Mouse (Mus musculus): ENCODE data around the gene Astn2.

Astn2 gene

DNA sequence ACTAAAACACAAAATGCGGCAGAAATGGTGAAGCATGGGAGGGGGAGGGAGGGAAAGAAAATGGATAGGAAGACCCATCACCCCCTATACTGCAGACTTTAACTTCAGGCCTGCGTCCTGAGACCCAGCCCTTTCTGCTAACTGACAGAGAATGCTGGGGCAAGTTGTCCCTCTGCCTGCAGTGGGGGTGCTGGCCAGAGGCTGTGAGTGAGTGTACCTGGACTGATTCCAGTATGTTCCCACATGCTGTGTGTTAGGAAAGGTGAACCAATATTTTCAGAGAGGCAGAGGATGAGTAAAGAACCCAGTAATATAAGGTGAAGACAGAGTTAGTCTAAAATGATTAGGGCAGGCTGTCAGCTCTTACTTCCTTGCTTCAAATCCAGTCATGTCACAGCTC lies 561.2 kb downstream of the Astn2 start:
- DNase-seq (ENCODE audit: low spot score in 2 of 2) = no peak

DNA sequence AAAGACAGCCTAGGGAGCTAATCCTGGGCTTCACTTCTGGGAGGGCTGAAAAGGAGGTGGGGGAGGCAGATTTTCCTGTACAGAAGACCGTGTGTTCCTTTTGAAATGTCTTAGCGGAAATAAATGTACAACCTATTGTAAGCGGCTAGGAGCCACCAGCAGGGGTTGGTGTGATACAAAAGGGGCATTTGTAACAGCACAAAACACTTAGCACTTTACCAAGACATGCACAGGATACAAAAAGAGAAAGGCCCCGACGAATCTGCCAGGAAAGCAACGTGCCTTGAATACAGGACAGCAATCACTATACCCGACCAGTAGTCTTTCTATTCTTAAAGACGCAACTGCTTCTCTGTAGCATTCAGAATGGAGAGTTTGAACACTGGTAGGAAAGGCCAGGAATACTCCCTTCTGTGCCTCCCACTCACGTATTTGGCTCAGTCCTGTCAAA lies 564.8 kb downstream of the Astn2 start:
- no peak for DNase-seq (ENCODE audit: low spot score in 2 of 2)

DNA sequence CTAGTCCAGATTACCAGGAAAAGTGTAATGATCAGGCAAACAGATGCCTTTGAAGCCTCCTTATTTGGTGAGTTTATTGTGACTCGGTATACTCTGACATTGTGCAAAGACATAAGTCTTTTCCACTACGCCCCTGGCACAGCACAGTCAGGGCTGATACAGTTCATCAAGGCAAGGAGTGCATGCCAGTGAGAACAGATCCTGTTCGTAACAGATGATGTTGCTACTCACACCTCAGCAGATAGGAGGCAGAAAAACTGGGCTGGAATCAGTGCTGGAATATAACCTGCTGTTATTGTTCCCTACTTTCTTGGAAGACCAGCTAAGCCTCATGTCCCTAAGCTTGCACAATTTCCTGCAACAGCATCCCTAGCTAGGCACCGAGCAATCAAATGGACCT lies 565.6 kb downstream of the Astn2 start:
- no peak for DNase-seq (ENCODE audit: low spot score in 2 of 2)

DNA sequence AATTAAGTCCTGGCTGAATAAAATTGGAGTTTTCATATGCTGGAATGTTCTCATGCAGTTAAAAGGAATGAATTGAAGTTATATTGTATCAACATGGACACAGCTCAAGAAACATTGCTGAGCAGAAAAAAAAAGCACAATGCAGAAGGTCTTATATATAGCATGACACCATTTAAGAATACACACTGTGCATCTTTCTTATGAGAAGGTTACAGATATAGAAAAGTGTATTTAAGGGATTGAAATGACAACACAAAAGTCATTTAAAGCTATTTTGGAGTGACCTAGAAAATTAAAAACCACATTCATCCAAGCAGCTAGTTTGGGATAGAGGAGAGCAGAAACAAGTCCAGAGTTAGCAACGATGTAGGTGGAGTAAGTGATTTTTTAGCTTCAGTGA lies 571.4 kb downstream of the Astn2 start:
- DNase-seq (ENCODE audit: low spot score in 2 of 2) = no peak

DNA sequence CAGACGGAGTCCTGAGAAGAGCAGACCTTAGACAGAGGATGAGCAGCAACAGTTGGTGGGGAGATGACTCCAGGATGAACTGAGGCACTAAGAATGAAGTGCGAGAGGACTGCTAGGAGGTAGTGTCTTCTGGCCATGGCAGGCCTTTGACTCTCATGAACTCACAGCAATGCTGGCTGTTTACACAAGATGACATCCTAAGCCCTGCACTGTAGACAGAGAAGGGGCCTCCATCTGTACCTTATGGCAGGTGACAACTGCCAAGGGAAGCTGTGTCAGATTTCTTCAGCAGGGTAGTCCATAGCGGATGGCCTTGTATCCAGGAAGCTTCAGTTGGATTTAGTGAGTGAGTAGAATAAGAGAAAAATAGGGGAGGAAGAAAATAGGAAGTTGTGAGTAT lies 572.5 kb downstream of the Astn2 start:
- no peak for DNase-seq (ENCODE audit: low spot score in 2 of 2)

DNA sequence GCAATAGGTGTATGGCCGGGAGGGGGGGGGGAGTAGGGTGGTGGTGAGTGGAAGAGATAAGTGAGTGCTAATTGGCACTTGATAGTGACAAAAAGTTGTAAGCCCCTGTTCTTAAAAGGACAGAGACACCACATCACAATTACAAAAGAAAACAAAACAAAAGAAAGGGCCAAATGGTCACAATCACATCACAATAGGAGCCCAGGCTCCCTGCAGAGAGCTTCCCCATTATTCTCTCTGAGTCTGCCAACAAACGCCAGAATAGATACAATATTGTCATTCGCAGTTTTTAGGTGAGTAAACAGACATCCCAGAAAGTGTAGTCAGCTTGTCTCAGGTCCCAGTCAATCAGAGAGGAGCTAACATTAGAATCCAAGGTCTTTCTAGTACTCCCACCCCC lies 573.9 kb downstream of the Astn2 start:
- no peak for DNase-seq (ENCODE audit: low spot score in 2 of 2)

DNA sequence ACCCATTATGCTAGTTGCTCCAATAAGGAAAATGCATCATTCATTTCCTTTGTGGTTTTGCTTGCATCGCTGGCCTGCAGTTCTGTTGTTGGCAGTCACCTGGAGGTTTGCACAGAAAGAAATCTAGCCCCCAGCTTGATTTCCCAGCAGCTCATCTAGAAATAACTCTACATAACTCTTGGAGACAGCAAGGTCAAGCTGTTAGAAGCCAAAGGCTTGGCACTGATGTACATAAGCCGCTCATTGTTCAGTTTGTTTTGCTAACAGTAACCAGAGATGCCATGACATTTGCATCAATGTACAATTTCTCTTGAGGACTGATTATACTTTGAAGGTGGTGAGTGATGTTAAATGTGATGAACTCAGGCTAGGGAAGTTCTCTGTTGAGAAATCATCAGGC lies 583.3 kb downstream of the Astn2 start:
- DNase-seq (ENCODE audit: low spot score in 2 of 2) = no peak

DNA sequence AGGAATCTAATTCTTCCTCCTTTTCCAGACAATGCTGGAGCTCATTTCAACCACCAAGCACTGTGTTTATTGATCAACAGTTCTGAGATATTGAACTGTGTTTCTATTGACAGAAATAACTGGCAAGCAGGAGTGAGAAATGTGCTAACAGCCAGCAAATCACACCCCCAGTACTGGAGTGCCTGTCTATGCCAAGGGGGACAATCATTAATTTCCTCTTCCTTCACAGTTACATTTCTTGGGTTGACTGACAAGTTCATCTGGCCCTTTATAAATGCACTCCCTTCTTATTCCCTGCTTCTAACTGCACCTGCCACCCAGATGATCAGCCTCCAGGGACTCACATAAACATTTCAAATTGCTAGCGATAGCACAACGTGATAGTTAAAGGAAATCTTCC lies 584.2 kb downstream of the Astn2 start:
- no peak for DNase-seq (ENCODE audit: low spot score in 2 of 2)

DNA sequence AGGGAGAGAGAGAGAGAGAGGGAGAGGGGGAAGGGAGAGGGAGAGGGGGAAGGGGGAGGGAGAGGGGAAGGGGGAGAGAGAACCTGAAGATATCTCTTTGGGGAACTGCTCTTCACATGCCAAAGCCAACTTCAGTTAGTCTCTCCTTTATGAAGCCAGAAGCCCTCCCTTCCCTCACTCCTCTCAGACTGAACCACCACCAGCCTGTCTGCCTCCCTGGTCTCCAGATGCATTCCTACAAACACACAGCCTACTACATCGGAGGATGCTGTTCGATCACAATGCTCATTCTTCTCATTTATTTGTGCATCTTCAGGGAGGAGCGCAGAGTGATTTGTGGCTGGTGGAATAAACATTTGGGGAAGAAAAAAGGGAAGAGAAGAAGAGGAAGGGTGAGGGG lies 584.6 kb downstream of the Astn2 start:
- no peak for DNase-seq (ENCODE audit: low spot score in 2 of 2)

DNA sequence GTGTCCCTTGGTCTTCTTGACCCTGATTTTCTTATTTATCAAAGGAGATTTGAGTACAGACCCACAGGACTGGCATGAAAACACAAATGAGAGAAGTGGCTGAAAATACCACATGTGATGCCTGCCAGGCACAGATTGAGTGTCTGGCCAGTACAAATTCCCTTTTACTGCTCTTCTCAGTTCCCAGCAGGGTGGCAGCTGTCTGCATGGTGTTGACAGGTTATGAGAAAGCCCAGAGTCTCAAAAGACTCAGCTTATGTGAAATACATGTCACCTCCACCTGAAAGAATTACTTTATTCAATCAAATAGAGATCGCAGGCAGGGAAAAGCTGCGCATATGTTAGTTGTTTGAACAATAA lies 590.3 kb downstream of the Astn2 start:
- DNase-seq (ENCODE audit: low spot score in 2 of 2) = no peak

DNA sequence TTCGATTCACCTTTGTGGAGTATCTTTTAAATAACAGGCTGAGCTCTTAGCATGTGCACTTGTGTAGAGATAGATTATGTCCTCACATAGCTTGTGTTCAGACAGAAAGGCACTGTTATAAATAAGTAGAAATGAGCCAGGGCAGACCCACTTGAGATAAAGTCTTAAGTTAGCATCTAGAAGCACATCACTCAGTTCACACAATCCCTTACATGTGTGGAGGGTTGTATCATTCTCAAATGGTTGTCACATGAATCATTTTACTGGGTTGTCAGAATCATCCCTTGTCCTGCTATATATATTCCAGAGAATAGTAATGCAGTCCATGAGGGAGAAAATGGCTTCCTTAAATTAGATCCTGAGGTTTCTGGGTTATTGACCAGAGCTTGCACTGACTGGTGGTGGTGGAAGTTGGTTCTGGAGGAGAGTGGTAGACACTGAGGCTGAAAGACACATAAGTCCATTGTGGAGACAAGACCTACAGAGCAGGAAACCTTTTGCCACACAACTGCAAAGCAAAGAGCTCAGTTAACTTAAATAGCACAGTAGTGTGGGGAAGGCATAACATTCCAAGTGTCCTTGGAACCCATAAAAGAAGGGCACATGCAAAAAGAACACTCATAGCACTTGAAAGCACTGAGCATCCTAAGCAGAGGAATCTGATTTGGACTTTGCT lies 590.8 kb downstream of the Astn2 start:
- DNase-seq (ENCODE audit: low spot score in 2 of 2) = no peak

DNA sequence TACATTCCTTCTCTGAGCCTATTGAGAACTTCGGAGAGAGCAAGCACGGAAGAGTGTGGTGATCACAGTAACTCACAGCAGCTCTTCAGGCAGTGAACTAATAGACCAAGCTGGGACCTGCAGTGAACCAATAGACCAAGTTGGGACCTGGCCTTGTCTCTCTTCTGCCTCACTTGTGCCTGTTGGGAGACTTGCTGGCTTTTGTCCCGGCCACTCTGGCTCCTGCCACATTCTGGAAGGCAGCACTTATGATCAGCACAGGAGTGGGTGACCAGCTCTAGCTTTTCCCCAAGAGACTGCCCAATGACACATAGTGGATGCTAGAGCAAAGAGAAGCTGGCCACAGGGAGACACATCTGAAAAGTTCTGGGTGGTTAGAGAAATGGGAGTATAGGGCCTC lies 597.1 kb downstream of the Astn2 start:
- DNase-seq (ENCODE audit: low spot score in 2 of 2) = no peak

DNA sequence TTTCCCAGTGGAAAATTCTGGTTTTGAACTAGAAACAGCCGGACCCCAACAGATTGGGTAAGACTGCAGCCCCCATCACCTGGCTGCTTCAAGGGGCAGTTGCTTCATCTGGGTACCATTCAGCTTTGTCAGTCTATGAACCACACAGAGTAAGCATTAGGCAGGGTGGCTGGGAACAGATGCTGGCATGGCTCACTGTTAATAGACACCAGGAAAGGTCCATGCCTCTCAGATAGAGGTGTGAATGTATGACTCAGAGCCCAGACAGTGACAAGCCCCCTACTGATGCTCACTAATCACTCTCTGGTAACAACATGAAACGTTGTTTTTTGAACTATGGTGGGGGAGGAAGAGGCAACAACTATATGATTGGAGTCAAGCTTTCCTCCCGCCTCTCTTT lies 603.2 kb downstream of the Astn2 start:
- DNase-seq (ENCODE audit: low spot score in 2 of 2) = no peak

DNA sequence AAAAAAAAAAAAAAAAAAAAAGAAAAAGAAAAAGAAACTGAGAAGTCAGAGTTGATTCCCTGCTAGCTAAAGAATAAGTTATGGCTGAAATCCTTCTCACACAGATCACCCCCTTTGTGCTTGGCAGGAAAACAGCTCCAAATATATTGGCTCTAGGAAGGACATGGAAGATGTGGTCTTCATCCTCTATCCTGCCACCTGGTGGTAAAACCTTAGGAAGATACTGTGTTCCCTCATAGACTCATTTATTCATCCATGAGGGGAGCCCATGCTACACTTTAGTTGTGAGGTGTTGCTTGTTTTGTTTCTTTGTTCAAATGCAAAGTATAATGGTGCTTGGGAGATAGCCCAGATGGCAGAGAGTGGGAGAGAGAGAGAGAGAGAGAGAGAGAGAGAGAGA lies 613.4 kb downstream of the Astn2 start:
- DNase-seq (ENCODE audit: low spot score in 2 of 2) = no peak

DNA sequence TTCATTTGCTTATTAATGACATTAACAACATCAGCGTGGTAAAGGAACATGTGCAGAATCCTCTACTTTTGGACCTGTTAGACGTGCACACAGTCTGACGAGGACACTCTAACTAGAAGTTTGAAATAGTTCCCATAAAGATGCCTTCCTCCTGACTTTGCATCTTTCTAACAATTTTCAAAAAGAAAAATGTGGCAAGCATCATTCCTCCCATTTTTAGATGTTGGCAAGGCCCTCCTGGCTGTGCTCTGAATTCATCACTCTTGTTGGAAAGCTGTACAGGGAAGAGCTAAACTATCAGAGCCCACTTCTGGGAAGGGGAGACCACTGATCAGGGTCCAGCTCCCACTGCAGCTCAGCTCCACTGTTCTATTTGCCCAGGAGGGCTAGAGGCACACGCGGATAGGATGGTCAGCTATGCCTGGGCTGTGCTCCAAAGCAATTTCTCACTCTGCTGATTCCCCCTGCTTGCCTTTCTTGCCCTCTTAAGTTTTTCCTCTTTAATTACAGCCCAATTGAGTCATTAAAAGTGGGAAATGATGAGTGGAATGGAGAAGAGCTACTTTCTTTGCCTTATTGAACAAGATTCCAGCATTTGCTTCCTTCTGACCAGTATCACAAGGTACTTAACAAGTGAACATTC lies 630.9 kb downstream of the Astn2 start:
- DNase-seq (ENCODE audit: low spot score in 2 of 2) = no peak

DNA sequence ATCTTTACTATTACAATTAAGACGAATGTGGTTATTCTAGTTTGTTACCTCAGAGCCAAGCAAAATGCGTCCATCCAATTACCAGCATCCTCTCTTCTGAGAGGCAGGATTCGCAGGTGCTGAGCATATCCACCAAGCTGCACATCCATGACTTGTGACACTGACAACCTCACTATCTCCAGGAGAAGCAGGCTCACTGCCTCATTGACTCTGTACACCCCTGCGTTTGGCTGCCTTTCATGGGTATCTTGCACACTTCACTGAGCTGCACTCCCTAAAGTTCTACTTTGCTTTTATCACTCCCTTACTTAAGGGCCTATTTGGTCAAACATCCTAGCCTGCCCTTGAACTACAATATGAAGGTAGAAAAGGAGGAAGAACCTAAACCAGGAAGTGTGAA lies 633.5 kb downstream of the Astn2 start:
- DNase-seq (ENCODE audit: low spot score in 2 of 2) = no peak

DNA sequence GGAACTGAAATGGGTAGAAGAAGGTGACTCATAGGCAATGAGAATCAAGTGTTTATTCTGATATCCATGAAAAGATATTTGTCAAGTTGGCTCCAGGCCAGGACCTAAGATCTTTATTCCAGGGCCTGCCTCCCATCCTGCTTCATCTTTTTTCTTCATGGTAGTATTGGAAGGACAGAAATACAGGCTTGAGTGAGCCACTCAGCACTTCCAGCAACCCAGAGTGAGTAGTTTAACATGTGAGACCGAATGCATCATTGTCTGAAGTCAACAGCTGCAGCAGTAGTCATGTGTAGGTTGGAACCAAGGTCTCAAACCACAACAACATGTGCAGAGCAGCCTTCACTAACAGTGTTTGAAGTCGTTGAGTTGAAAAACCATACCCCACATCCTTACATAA lies 636.5 kb downstream of the Astn2 start:
- no peak for DNase-seq (ENCODE audit: low spot score in 2 of 2)

DNA sequence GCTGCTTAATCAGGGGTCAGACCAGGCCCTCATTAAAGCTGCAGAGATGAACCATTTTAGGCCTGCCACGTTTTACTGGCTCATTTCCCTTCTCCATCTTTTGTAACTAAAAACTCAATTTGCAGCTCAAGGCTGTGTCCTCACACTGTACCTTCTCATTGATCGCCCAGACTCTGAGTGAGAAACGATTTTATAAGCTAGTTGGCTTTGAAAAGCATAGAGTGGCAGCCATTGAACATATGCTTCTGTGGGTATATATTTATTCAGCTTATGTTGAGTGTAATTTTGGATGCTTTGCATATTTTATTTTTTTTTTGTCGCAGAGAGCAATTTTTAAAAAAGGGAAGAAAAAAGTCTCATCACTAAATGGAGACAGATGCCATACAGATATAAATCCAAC lies 637.0 kb downstream of the Astn2 start:
- DNase-seq (ENCODE audit: low spot score in 2 of 2) = no peak

DNA sequence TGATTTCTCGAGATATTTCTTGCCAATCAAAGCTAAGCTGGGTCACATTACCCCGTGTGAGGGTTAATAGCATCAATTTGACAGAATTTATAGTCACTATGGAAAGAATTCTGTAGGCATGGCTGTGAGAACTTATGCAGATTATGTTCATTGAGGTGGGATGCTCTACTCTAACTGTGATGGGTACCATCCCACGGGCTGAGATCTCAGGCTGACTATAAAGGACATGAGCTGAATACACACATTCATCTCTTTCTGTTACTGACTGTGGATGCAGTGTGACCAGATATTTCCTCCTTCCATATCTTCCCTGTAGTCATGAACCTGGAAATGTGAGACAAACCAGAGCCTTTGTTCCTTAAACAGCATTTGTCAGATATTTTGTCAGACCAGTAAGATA lies 639.1 kb downstream of the Astn2 start:
- no peak for DNase-seq (ENCODE audit: low spot score in 2 of 2)

DNA sequence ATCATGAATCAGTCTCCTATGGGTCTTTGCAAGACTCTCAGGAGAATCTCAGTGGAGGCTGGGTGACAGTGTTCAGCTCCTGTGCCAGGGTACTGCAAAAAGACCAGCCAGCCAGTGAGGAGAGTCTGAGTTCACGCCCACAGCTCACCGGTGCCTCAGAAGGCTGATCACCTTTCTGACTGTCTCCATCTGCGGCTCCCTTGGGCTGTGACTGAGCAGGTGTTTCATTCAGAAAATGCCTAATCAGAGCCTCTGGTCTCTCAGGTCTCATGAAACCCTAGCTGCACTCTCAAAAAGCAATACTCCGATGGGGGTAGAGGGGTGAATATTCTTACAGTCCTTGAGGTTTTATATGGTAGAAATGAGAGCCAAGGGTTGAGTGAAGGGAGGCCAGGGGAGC lies 640.1 kb downstream of the Astn2 start:
- DNase-seq (ENCODE audit: low spot score in 2 of 2) = no peak

DNA sequence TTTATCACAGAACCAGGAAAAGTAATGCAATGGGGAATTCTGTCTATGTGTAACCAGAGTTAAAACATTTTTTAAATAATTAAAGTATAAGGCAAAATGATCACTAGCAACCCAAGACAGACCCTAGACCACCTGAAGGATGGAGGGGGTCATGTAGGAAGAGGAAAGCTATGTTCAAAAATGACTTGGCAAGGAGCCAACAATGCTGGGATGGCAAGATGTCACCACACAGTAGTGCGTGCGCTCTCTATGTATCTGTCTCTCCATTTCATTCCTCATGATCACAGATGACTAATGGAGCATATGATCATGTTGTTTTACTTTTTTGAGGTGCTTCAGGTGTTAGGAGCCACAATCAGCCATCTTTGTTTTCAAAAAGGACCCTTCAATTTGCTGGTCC lies 640.6 kb downstream of the Astn2 start:
- DNase-seq (ENCODE audit: low spot score in 2 of 2) = no peak

DNA sequence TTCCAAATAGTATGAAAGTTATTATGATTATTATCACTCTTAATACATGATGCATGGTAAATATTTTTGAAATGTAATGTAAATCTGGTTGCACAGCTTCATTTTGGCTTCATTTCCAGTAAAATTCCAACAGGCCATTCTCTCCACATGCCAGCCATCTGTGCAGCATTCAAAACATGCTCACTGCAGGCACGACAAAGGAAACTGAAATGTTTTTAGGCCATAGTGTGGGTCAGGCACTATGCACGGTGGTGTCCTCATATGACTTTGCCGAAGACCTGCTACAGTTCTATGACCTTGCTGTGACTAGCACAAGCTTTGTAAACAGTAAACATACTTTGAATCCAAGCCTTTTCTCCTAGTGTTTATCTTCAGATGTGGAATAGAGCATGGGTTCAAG lies 642.3 kb downstream of the Astn2 start:
- DNase-seq (ENCODE audit: low spot score in 2 of 2) = no peak

DNA sequence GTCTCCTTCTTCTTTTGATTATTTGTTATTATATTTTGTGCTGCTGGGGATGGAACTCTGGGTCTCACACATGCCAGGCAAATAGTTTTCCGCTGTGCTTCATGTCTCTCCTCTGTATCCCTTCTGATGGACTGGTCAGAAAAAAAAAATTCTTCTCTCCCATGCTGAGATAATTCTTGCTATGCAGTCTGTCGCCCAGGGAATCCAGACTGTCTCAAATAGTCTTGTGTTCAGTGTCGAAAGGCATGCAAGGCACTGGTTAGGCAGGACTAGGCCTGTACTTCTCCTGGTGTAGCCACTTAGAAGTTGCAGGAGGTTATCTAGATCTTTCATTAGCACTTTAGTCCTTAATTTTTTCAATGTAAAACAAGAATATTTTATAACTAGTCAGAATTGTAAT lies 642.8 kb downstream of the Astn2 start:
- no peak for DNase-seq (ENCODE audit: low spot score in 2 of 2)

DNA sequence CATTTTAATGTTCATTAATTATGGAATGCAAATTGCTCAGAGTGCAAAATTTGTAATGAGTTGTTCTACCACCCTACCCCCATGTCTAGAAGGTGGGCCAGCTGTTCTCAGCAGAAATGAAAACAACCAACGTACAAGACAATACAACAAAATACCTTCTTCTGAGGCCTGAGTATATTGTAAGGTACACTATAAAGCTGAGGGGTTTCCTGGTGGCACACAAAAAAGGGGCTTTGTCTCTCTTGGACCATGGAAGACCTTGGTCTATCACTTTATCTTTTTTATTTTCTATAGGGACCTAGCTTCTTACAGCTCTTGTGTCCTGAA lies 645.6 kb downstream of the Astn2 start:
- no peak for DNase-seq (ENCODE audit: low spot score in 2 of 2)
